Mouse (Mus musculus): ENCODE measurements at regions not wholly inside any gene's neighbourhood (a gene's known extent, or its start where the extent isn't known, plus 50 kb on each side); places are given as distances from the start of the nearest gene placed in this dataset.

DNA sequence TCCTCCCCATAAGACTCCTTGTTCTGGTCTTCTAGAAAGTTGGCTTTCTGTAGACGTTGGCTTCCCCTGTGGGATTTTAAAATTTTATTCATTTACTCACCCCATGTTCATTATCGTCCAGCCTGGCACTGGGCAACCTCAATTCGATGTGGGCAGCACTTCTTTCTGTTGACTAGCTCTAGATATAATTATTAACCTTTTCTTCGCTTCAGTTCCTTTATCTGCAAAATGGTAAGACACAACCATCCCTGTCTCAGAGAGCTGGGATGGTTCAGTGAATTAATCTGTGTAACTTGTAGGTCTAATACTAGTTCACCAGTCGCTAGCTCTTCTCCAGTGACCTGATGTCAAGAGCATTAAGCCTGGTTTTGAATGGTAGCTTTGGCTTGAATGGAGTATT lies 89.9 kb upstream of the Plxnc1 start:
- DNase-seq (ENCODE audit: low spot score in 2 of 2): no peak

DNA sequence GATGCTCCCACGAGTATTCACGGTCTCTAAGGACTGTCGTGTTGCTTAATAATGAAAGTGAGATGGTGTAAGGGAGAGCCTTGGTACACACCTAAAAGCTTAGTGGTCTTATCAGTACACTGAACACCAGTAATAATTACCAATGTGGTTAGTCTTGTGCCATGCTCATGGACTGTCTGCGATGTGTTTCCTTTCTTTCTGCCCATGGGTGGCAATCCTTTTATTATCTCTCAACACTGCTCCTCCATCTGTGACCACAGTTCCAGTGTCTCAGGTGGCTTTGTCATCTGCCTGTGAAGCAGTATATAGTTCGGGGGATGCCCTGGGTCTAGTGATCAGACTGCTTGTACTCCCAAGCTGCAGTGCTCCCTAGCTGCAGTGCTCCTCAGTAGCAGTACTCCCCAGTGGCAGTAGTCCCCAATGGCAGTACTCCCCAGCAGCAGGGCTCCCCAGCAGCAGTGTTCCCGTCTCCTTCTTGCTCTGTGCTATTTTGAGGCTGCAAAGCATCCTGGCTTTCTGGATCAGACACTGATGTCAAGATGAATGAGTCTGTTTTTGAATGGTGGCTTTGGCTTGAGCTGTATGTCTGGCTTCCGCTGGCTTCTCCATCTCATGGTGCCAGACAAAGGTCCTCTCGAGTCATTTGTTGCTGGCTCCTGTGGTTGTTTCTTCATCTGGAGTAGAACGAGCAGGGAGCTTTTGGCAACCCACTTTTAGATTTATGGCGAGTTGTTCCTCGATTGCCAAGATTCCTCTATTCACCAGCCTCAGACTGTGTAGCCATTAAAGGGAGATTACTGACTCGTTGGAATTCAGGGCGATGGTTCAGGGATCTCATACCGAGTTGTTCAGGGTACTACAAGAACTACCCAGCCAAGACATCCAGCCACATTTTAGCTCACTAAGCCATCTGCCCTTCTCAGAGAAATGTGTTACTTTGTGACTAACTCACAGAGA lies 88.4 kb upstream of the Plxnc1 start:
- DNase-seq (ENCODE audit: low spot score in 2 of 2): peak; percentile 35 to 67

DNA sequence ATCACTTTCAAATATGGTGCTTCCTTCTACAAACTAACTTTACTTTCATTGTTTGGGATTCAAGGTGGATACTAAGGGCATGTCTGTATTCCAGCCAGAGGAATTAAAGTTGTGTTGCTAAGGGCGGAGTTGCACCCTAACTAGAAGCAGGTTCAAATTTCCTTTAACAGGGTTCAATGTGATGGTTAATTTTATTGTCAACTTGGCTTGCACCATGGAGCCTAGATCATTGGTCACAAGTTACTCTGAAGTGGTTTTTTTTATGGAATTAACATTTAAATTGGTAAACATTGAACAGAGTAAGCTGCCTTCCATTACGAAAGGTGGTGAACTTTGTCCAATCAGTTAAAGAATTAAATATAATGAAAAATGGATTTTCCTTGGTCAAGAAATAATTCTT lies 86.7 kb upstream of the Plxnc1 start:
- no peak for DNase-seq (ENCODE audit: low spot score in 2 of 2)

DNA sequence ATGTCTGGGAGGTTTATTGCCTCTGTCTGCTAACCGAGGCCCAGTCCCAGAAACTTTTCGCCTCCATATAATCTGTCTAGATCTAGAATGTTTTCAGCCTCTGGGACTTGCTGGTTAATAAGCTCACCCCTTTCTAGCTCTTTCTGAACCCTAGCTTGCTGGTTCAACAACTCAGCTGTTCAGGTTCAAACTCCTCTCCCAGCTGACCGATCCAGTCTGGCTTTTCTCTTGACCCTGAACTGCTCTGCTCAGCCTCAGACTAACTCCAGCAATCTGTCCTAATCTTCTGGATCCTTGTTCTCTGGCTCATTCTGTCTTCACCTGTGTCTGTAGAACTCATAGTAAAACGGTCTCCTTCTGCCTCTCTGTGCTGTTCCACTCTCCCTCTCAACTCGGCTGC lies 86.2 kb upstream of the Plxnc1 start:
- DNase-seq (ENCODE audit: low spot score in 2 of 2): no peak

DNA sequence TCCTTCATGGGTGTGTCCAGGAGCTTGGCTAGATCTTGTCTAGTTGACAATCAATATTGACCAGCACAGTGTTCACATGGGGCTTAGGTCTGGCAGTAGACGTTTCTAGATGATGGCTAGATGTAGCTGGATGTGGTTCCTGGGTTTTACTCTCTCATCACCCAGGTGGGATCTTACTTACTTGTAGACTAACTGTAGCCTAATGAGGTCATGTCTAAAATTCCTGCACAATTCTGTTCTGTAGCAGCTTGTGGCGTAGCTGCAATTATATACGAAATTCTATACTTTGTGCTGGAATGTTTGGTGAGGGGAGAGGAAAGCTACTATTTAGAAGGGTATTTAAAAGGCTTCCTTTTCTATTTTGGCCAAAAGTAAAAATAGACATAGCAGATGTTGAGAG lies 84.9 kb upstream of the Plxnc1 start:
- DNase-seq (ENCODE audit: low spot score in 2 of 2): no peak

DNA sequence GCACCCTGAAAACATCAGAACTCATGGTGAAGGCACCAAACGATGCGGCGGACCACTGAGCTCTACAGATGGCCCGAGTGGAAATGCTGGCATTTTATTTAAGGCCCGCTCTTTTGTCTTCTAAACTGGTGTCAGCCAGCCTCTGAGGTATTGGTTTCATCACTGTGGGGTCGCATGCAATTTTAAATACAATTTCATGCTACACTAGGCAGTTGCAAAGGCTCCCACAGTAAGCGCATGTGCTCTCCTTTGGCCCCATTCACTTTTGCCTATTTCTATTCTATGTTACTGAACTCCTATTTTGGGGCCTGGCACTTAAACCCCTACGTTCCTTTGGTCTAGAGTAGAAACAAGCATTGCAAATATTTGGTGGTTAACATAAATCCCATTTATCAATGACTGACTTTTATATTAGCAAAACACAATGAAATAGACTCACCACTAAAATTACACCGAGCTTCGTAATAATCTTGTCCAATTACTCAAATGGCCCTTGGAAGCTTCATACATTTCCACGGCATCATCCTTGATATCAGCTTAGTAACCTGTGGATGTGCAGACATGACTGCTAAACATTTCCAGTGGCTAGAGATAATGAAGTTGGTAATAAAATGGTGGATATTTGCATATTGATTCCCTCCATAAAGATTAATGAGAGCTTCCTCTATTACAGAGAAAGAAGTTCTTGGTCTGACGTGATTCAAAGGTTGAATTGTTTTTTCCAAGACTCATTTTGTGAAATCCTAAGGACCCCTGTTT lies 81.1 kb upstream of the Plxnc1 start:
- DNase-seq (ENCODE audit: low spot score in 2 of 2): no peak

DNA sequence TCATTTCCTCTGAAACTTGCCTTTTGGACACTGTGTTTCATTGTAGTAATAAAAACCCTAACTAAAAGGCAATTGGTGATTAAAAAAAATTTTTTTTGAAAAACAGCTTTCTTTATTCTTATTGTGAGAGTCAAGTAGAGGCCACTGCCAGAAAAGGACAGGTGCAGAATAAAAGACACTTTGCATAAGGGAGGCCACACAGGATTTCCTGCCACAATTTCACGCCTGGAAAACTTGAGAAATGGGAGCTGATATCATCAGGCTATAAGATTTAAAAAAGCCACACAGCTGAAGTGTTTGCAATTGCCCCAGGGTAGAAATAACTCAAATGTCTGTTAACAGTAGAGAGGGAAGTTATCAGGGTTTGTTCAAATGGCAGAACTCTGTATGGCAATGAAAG lies 76.6 kb upstream of the Plxnc1 start:
- DNase-seq (ENCODE audit: low spot score in 2 of 2): no peak

DNA sequence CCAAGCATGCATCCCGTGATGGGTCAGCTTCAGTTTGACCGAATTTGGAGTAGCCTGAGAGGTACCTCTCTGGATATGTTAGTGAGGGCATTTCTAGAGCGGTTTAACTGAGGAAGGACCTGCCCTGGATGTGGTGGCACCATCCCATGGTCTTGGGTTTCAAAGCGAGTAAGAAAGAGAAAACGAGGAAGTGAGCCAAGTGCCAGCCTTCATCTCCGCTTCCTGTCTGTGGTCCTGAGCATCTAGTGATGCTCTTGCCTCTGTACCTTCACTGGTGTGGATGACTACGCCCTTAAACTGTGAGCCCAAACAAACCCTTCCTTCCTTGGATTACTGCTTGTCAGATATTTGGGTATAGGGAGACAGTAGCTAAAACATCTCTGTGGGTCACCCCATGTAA lies 72.3 kb upstream of the Plxnc1 start:
- DNase-seq (ENCODE audit: low spot score in 2 of 2): no peak

DNA sequence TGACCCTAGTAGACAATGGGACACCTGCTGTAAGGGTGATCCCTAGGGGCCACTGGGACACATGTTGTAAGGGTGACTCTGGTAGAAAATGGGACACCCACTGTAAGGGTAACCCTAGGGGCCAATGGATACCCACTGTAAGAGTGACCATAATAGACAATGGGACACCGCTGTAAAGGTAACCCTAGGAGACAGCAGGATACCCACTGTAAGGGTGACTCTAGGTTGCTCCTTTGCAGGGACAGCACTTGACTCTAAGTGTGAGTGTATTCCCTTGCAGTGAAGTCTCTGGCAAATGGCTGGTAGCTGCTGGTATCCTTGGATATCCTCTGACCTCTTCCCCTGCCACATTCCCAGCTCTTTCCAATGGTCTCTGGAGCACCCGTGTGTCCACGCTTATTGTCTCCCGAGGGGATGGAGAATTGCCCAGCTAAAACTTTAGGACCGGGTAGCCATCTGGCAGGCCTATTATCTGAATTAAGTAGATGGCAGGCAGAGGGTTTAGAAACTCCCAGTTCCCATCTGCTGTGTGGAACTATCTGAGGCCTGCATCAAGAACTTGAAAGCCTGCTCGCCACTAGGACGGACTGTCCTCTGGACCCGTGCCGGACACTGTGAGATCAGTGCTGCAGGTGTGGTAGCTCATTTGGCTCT lies 70.8 kb upstream of the Plxnc1 start:
- no peak for DNase-seq (ENCODE audit: low spot score in 2 of 2)

DNA sequence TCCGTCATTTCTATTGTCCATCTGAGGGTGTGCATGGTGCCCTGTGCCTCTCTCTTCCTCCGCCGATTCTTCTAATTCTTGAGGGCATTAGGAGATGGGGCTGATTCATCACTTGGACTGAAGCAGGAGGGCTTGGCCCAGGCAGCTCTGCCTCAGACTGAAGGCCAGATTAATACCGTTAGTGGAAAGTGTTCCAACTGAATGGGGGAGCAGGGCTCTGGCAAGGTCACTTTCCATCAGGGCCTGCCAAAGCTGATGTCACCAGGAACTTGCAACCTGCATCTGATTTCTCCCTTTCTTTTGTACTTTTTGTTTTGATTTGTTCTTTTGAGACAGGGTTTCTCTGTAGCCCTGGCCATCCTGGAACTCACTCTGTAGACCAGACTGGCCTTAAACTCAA lies 69.3 kb upstream of the Plxnc1 start:
- peak in 1 of 2 experiments; percentile 47 for DNase-seq (ENCODE audit: low spot score in 2 of 2)

DNA sequence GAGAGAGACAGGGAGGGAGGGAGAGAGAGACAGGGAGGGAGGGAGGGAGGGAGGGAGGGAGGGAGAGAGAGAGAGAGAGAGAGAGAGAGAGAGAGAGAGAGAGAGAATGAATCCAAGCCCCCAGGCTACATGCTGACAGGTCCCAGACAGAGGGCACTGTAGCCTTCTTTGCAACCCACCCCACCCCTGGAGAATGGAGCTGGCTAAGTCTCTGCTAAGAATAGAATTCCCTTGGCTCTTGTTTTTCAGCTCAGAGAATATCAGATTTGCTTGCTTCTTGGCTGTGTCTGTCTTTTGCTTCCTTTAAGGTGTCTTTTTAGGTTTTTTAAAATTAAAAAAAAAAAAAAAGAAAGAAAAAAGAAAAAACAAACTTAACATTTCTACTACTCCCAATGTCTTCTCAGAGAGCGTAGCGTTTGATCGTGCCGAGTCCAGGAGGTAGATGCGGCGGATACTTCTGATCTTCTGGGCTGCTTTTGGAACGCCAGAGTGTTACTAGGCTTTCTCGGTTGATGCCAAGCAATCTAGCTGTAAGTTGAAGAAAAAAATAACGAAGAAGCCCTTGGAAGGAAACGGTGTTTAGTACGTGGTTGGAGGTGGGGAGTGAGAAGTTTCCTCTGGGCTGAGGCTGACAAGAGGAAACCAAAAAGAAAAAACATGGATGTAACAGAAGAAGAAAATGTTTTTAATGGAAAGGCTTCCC lies 68.7 kb upstream of the Plxnc1 start:
- peak in 1 of 2 experiments; percentile 53 for DNase-seq (ENCODE audit: low spot score in 2 of 2)

DNA sequence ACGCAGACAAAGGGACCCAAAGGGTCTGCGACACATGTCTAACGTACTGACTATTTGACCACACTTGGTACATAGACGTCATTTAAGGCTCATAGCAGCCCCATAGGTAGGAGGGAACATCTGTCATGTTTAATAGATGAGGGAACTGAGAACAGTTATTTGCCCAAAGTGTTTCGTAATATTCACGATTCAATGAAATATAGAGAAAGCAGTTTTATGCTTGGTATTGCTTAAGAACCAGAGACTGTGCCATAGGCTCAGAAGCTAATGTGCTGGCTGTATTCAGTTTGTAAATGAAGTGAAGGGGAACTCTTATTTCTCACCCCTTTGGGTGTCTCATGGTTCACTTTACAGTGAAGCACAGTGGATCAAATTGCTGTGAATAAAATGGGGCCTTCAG lies 65.7 kb upstream of the Plxnc1 start:
- no peak for DNase-seq (ENCODE audit: low spot score in 2 of 2)

DNA sequence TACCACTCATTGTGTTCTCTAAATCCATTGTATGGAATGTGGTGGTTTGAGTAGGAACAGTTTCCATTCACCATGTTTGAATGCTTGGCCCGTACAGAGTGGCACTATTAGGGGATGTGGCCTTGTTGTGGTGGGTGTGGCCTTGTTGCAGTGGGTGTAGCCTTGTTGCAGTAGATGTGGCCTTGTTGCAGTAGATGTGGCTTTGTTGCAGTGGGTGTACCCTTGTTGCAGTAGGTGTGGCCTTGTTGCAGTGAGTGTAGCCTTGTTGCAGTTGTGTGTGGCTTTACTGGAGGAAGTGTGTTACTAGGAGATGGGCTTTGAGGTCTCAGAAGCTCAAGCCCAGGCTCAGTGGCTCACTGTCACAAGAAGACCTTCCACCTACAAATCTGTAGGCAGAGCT lies 64.4 kb upstream of the Plxnc1 start:
- DNase-seq (ENCODE audit: low spot score in 2 of 2): no peak

DNA sequence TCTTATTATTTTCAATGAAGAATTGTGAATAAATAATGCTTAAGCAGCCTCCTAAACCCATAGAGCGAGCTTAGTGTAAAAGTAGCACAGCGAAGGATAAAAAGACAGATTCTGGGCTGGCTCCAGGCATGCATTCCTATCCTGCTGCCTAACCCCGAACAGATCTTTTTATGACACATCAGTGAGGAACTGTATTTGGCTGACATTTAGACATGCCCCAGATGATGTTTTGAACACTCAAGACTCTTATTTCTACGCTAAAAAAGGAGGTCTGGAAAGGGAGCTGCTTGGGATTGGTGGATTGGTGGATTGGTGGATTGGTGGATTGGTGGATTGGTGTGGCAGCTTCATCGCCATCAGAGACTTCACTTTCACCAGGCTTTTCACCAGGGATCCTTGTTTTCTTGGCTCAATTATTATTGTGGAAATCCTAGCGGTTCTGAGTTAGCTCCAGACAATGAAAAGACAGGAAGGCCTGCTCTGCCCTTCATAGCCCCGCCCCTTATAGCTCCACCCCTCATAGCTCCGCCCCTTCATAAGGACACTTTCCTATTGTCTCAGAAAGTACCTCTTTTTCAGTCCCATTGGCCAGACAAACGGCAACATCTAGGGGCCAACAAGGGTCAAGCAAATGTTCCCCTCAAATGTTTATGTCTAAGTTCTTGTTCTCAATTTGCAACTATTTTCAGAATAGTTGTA lies 59.6 kb upstream of the Plxnc1 start:
- DNase-seq (ENCODE audit: low spot score in 2 of 2): no peak

DNA sequence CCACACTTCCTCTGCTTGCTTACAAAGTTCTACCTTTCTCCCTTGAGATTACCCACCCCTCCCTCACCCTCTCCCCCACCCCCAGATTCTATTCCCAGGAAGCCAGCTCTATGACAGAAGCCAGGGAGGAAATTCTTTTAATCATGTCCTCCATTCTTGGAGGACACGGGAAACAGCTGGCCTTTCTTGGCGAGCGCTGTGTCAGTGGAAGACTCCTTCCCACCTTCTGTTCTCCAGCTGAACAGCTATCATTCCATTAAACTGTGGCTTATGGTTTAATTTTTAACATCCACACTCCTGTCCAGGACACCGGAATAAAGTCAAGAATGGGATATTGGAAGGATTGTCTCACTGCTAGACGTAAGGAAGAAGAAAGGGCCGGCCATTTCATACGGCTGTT lies 59.0 kb upstream of the Plxnc1 start:
- no peak for DNase-seq (ENCODE audit: low spot score in 2 of 2)

DNA sequence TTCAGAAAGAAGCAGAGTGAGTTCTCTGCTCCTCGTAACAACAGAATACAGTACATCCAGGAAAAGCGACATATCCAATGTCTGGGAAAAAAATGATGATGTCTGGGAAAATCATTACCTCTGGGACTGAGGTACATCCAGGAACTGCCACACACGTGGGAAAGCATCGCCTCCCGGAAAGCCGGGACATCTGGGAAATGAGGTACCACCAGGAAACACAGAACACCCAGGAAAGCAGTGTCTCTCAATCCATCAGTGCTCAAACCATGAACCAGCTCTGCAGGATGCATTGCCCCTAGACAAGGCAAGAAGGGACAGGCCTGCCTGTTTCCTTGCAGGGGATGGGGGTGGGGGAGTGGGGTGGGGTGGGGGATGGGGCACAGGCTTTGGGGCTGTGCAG lies 57.0 kb upstream of the Plxnc1 start:
- DNase-seq (ENCODE audit: low spot score in 2 of 2): no peak

DNA sequence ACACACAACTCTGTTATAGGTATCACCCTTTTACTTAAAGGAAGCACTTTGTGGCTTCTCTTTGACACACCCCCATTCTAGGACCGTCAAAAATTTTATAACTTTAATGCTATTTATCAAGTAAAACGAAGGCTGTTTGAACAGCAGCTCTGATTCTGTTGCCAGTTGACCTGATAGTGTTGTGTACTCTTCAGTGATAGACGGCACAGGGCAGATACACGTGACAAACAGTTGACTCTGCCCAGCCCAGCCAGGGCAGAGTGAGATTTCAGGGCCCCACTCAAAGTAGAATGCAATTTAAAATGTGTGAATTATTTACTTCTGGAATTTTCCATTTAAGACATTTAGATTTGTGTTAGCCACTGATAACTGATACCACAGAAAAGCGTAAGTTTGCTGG lies 55.1 kb upstream of the Plxnc1 start:
- no peak for DNase-seq (ENCODE audit: low spot score in 2 of 2)

All from right cerebral cortex, postnatal 10 days (tissue).